Mouse (Mus musculus) spleen, adult 18-20 months (tissue): ENCODE measurements around the gene Brca1.
"Not testable (repeated sequence)": the region's sequence is repeated elsewhere in the genome, so short reads cannot be mapped to it uniquely, and the experiment has no call there.

Experiments used
- DNase-seq, 2 experiments: peaks; one replicate each; pipeline ENCODE4 v3.0.0; 2022; ENCODE audit warnings: mixed read lengths in 2 of 2

Gene Brca1

GRCm38 (mm10) chr11:101468263-101468688, 83.5 kb downstream of the Brca1 start:
- DNase-seq: peak in 1 of 2 experiments; percentile 34

DNA sequence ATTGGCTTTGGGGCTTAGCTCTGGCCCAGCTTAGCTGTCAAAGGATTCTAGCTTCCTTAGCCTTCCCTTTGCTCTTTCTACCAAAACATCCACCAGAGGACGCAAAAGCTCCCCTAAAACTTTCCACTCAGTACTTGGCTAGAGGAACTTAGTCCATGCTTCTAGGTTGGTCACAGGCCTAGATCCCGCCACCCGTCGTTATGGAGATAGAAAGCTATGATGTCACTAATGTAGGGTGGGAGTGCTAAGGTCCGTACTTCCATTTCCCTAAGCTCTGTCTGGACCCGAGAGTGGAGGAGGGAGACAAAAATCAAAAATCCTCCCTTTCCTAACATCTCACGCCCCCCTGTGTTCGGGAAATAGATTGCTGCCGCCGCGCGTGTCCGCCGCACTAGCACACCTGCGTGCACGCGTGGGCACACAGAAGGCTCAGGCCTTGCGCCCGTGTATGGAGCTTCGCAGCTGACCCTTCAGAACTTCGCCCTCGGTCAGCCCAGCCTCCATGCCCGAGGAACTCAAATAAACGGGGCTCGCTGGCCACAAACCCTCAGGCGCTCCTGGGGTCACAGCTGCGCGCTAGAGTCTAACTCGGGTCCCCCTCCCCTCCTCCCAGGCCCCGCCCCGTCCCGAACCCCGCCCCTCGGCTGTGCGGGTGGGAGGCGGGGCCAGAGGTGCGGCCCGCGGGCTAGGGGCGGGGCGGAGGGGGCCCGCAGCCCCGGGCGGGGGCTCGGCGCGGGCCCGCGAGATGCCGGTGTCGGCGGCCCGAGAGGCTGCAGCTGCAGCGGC, 84.1 kb downstream of the Brca1 start:
- peak; percentile 42 to 67 for DNase-seq

DNA sequence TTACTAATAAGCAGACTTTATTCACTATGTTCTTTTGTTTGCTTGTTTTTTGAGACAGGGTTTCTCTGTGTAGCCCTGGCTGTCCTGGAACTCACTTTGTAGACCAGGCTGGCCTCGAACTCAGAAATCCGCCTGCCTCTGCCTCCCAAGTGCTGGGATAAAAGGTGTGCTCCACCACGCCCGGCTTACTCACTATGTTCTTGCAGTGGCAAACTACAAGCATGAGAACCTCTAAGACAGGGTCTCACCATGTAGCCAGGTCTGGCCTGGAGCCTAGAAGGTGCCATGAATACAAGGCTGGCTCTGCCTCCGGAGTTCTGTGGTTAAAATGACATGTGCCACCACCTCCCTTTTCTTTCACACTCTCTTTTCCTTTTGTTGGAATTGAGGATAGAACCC, 85.2 kb downstream of the Brca1 start:
- DNase-seq: not testable (repeated sequence)

DNA sequence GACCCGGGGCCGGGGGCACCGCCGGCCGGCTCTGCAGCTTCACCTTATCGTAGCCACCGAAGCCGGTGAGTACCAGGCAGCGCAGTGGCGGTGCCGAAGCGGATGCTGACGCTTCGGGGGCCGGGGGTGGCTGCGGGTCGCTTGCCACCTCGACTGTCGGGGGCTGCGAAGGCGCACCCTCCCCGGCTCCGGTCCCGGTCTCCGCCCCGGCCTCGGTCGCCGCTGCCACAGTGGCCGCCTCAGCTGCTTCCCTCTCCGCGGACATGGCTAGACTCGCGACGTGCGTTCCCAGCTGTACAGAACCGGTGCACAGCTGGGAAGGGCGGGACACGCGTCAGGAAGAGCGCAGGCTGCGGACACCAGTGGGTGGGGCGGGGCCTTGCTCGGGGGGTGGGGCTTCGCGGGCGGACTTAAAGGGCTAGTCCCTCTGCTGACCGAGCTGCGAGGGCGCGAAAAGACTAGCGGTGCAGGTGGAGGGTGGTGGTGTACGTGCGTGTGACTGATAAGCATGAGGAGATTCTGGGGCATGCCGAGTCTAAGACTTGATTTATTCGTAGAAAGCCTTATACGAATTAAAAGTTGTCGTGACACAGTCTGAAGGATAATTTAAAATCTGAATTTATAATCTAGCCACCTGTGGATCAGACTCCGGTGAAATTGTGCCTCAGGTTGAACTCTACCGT, 85.7 kb downstream of the Brca1 start, which contains the start of gene Vat1:
Vat1 (minus strand) TSS at position 362 of the 683 bp plus-strand sequence.
- peak; percentile 55 to 67 for DNase-seq

GRCm38 (mm10) chr11:101465101-101465868, 86.5 kb downstream of the Brca1 start:
- DNase-seq: peak; percentile 20 to 40

DNA sequence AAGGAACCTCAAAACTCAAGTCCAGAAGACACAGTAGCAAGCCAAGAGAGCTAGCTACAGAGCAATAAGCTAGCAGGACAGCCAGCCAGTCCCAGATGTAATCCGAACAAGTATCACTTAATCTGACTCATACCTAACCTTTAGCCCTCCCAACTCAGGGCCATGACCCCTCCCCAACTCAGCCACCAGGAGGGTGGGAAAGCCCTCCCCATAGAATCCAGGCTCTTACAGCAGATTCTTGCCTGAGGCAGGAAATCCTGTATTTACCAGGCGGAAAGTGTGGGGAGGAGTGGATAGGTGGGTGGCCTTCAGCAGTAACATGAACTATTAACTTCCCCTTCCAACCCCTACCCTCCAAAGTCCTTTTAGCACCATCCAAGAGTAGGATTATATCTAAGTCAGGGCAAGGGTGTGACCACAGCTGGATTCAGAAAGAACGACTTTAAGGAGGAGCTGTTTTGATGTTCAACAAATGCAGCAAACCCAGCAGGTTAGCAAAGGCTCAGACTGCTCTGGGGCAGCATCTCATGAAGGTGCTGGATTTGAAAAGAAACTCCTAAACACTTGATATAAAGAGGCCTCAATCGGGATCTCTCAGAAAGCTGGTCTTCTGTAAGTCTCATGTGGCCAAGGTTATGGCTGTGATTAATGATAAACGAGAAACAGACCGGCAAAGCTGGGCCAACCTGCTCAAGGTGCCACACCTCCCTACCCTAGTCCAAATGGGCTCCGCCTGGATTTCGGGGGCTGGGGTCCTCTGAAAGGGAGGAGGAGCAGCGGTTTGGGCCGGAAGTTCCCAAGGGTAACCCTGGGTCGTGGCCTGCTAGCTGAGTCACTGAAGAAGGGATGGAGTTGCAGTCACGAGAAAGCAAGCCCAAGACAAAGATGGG, 87.3 kb downstream of the Brca1 start, which contains the start of gene Rnd2:
Rnd2 (plus strand) TSS at position 789 of the 890 bp plus-strand sequence.
- DNase-seq: no peak

DNA sequence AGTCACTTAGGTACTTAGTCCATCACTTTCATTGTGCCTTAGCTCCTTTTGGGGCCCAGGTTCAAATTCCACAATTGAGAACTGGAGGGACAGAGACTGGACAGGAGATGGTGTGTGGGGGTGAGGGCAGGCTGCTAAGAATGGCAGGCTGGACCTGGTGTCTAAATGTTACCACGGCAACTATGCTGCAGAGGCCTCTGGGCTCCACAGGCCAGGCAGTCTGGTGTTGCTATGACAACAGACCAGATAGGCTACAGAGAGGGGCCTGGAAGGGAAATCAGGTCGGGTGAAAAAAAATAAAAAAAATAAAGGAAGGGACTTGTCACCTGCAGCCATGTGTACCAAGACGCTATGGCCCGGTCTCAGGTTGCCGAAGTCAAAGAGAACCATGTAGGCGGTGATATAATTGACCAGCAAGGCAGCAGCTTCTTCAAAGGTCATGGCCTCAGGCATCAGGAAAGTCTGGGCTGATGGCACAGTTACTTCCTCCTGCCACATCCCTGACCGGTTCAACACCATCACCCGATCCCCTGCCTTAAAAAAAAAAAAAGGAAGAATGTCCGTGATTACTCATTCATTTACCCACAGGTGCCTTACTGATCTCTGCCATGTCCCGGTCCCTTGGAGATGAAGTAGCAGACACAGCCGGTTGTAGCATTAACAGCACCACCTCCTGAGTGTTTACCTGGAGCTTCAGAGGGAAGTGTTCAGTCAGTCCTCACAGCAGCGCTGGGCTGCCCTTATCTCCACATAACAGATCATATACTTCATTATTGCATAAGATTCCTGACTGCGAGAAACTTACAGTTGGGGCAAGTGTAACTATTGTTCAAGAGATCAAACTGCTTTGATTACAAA, 88.9 kb downstream of the Brca1 start:
- DNase-seq: no peak

- DNase-seq: no peak
Observed at GRCm38 (mm10) chr11:101462141-101462540, 89.6 kb downstream of the Brca1 start.

DNA sequence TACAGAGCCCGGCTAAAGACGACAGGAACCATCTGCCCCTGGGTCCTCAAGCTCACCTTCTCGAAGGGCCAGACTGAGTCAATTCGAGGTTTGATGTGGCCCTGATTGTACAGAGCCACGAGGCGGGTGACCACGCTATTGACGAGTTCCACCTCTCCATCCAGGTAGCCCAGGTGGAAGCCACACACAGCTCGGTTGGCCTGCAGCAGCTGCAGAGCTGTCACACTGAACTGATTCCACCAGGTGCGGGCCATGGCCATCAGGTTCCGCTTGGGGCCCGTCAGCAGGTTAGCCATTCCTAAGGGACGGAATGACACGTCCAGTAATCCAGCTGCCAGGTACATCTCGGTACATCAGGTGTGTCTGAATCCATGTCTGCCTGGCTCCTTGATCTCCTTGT, 91.4 kb downstream of the Brca1 start:
- DNase-seq: no peak

- DNase-seq: no peak
Observed at GRCm38 (mm10) chr11:101459716-101460115, 92.0 kb downstream of the Brca1 start.

DNA sequence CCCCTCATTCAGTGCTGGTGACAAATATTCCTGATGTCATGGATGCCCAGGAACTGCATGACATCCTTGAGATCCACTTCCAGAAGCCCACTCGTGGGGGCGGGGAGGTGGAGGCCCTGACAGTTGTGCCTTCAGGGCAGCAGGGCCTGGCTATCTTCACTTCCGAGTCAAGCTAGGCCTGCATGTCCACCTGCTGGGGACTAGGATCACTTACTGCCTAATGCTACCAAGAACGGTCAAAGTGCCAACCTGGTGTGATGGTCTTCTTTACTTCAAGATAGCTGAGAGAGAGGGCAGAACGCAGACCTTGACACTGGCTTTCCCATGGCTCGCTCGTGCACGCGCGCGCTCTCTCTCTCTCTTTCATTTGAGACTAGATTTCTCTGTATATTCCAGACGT, 93.5 kb downstream of the Brca1 start:
- no peak for DNase-seq

- no peak for DNase-seq
Observed at GRCm38 (mm10) chr11:101457631-101458030, 94.1 kb downstream of the Brca1 start.

GRCm38 (mm10) chr11:101455627-101456026, 96.1 kb downstream of the Brca1 start:
- no peak for DNase-seq

DNA sequence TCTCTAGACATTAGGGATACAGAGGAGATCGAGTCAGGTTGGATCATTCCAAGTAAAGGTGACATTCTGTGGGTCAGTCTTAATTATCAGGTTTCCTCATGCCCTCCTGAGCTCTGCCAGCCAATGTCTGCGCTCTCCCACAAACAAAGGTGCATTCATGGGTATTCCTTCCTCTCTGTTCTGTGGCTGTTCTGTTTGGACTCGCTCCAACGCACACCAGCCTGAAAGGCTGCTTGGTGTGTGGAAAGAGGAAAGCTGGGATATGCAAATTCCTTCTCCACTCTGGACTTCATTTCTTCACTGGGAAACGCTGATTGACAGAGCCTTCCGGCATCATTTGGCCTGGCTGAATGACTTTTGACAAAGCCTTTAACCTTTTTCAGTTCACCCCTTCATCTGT, 97.1 kb downstream of the Brca1 start:
- DNase-seq: no peak

DNA sequence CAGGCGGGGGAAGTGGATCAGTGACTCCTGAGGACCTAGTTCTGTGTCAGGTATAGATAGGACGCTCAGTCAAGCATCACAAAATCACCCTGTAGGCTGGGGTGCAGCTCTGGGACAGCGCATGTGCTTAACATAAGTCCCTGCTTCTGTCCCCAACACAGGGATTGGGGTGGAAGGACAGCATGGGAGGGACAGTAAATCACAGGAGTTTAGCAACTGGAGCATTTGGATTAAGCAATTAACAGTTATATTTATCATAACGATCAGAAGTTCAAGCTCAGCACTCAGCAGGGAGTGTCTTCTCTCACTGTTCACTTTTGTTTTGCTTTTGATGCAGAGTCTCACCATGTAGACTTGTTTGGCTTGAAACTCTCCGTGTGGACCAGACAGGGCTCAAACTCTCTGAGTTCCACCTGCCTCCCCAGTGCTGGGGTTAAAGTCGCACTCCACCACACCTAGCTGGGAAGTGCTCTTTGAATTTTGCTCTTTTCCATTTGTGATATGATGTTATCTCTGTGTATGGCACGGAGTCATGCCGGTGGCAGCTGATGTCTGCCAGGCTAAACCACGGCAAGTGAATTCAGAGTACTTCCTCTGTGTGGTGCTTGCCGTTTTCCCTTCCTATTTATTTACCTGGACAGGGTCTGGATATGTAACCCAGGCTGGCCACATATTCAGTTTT, 99.5 kb downstream of the Brca1 start:
- DNase-seq: no peak

DNA sequence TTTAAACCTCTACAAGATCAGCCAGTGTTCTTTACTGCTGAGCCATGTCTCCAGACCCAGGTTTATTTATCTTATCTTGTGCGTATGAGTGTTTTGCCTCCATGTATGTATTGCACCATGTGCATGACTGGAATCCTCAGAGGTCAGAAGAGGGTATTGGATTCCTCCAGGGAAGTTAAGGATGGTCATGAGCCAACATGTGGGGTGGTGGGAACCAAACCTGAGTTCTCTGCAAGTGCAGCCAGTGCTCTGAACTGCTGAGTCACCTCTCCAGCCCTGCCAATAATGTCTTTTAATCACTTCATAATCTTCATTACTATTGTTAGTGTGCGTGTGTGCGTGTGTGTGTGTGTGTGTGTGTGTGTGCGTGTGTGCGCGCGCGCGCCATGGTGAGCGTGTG, 100.2 kb downstream of the Brca1 start:
- no peak for DNase-seq

DNA sequence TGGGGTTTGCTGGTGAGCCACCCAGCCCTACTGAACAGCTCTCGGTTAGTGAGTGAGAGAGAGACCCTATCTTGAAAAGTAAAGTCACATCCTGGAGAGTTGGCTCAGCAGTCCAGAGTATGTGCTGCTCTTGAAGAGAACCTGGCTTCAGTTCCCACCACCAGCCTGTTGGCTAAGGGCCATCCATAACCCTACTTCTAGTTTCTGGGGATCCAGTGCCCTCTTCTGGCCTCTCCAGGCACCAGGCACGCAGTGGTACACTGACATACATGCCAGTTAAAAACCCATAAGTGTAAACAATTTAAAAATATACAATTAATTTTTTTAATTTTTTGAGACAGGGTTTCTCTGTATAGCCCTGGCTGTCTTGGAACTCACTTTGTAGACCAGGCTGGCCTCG, 101.4 kb downstream of the Brca1 start:
- no peak for DNase-seq

DNA sequence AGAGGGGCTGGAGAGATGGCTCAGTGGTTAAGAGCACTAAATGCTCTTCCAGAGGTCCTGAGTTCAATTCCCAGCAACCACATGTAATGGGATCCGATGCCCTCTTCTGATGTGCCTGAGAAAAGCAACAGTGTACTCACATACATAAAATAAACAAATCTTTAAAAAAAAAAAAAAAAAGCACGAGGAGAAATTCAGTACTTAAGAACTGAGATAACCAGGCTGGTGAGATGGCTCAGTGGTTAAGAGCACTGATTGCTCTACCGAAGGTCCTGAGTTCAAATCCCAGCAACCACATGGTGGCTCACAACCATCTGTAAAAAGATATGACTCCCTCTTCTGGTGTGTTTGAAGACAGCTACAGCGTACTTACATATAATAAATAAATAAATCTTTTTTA, 102.2 kb downstream of the Brca1 start:
- DNase-seq: not testable (repeated sequence)

DNA sequence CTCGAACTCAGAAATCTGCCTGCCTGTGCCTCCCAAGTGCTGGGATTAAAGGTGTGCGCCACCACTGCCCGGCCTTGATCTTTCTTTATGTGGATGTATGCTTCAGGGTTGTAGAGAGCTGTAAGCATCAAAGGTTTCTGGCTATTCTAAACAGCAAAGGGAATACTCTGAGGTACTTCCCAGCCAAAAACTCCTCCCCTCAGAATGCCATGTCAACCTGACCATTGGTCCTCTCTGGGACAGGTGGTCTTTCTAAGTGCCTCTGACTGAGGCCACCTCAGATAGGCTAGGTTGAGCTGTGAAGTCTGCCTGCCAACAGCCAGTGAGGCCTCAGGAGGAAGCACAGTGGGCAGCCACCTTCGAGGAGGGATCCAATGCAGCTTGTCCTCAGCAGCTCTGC, 102.9 kb downstream of the Brca1 start:
- DNase-seq: peak in 1 of 2 experiments; percentile 16

- peak; percentile 59 to 74 for DNase-seq
Observed at GRCm38 (mm10) chr11:101448274-101448746, 103.4 kb downstream of the Brca1 start, which contains the start of gene Ifi35. Ifi35 (plus strand) TSS chr11:101448407.
